Mouse (Mus musculus) cerebellum, postnatal 25 days (tissue): ENCODE results near the gene Rpl12.
"Not testable (repeated sequence)": the region's sequence is repeated elsewhere in the genome, so short reads cannot be mapped to it uniquely, and the experiment has no call there.

Experiments used
- DNase-seq, 2 experiments: peaks; one replicate each; pipeline ENCODE4 v3.0.0; 2021; ENCODE audit warnings: mixed read lengths in 2 of 2

Rpl12 gene

DNA sequence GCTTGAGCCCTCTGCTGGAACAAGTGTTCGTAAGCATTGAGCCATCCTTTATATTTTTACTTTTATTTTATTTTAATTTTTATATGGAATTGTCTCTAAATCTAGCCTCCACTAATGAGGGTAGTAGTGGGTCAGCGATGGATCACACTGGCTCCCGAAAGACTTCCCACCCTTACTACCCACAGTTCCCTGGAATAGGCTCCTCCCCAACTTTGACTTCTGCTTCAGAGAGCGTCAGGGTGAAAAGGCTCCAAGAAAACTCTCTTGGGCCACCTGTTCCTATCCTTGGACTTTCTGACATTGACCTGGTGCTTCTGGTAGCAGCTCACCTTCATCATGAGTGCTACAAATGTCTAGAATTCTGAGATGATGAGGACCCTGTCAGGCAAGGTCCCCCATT, 21.3 kb downstream of the Rpl12 start:
- DNase-seq, result no peak

GRCm38 (mm10) chr2:32983617-32984016, 22.3 kb downstream of the Rpl12 start:
- no peak for DNase-seq

DNA sequence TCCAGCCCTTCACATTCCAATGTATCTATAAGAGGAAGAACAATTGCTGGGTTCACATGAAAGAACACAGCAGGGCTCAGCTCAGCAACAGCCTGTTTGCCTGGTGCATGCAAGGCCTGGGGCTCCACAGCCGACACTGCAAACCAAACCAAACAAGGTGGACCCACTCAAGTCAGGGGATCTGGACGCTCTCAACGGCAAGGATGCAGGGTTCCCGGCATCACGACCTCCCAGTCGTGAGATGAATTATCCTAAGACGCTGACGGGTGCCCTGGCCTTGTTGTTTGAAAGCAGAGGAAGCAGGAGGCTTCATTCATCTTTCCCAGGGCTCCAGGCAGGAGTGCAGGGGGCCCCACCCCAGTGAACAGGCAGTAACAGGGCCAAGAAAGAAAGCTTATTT, 24.5 kb downstream of the Rpl12 start:
- DNase-seq, result no peak

- peak; percentile 66 to 76 for DNase-seq
Measured at GRCm38 (mm10) chr2:32989376-32989775, 28.0 kb downstream of the Rpl12 start.

DNA sequence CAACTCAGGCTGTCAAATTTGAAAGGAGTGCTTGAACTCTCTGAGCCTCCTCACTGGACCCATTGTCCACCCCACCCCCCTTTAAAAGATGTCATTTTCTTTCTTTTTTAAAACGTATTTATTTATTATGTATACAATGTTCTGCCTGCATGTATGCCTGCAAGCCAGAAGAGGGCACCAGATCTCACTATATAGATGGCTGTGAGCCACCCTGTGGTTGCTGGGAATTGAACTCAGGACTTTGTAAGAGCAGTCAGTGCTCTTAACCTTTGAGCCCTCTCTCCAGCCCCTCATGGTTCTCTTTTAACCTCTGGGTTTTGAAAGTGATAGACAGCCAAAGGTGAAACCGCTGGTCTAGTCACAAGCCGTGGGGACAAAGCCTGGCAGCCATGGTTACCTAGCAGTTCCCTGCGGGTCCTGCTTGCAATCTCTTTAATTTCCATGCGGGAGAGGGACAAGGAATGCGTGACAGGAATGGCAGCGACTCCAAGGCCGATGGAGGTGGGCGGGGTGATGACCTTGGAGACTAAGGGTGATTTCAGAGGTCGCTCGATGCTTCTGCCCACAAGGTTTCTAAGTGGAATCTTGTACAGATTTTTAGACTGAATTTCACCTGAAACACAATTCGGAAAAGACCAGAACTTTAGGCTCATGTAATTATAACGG, 28.9 kb downstream of the Rpl12 start:
- peak; percentile 32 to 51 for DNase-seq

DNA sequence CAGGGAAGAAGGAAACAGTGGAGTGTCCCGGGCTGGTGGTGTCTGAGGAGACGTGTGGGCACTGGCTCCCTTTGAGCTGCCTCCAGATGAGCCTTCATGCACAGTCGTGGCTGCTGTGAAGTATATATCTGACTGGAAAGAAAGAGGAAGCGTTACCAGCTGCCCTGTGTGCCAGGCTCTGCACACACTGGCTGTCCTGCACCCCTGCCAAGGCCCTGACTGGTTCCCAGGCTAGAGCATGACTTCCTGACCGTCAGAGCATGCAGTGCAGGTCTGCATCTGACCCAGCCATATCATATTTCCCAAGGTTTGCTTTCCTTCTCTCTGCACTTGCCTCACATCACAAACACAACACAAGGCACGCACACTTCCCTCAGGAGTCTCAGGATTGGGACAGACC, 30.8 kb downstream of the Rpl12 start:
- DNase-seq, result no peak

GRCm38 (mm10) chr2:32997081-32997480, 35.7 kb downstream of the Rpl12 start:
- DNase-seq, result peak; percentile 59 to 69

DNA sequence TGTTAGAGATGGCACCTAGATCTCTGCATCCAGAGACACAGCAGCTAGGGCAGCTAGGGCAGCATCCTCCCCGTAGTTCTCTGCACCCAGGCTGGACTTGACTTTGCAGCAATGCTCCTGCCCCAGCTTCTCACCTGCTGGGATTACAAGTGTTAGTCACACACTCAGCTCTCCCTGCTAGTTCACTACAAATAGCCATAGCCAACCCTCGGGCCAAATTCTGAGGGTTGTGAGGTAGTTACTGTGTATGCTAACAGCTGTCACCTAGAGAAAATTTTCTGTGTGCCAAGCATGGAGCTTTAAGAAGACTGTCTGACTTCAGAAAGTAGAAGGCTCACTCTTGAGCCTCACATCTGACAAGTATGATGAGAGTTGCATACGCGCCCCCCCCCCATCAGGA, 36.4 kb downstream of the Rpl12 start:
- DNase-seq, result no peak

- DNase-seq, result no peak
Measured at GRCm38 (mm10) chr2:32999752-33000151, 38.4 kb downstream of the Rpl12 start.

DNA sequence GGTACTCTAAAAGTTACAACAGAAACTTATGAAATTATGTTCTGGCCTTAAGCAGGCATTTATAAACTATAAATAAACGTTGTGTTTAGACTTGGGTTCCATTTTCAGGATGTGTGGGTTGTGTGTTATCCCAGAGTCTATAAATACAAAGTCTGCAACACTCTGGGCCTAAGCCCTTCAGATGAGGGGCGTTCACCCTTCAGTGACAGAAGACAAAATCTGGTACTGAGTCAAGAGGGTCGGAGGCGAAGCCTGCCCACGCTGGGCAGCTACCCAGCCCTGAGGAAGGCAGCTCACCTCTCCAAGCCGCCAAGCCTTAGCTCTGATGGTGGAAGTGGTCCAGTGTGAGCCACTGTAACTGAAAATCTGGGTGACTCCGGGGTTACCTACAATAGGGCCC, 40.8 kb downstream of the Rpl12 start:
- no peak for DNase-seq

DNA sequence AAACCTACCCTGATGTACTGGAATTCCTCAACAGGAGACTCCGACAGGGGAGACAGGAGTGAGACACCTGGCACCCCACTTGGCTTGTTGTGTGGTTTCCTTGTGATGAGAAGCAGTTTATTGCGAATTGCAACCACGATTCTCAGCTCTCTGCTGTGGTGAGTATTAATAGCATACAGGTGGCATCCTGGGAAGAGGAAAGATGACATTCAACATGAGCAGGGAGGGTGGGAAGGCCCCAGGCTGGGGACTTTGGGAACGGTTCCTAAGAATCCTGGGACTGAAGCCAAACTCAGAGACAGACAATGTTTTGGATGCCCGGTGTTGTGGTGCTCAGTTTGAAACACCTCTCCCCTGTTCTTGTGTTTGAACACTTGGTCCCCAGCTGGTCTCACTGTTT, 43.7 kb downstream of the Rpl12 start:
- peak; percentile 80 to 86 for DNase-seq

GRCm38 (mm10) chr2:33009055-33009454, 47.7 kb downstream of the Rpl12 start:
- not testable (repeated sequence) for DNase-seq

GRCm38 (mm10) chr2:33014877-33015276, 53.5 kb downstream of the Rpl12 start:
- peak; percentile 92 to 93 for DNase-seq
